Comparison of ENCODE assay signal across 21 mouse cellular contexts in genomic region chr9:69376982-69377653, GRCm38 (mm10). TPM values are rescaled to one million over a fixed set of nuclear protein-coding genes. Genes with fewer than 3 reads are reported as not detected.
DNase-seq lines count a peak whose midpoint lies in the region; ATAC-seq and TF ChIP-seq lines count a peak whose summit lies in the region.
"Had no signal": no experiment of that assay in that cellular context is flagged by ENCODE, and none has a peak within 500 bp of the region (broad histone marks: within the 10 kb centered on the region; RNA-seq: fewer than 3 reads in every experiment).

No protein-coding gene starts in this region.

- no peaks in the 10 kb centered on the region for H3K27me3 ChIP-seq in forebrain, postnatal 0 days (ENCODE audit: insufficient read depth, low read length)
- no peaks in the 10 kb centered on the region for H3K27me3 ChIP-seq in forebrain, embryonic 16.5 days (replicated peaks; ENCODE audit: control insufficient read depth, insufficient read depth, low read length)
- H3K27me3 ChIP-seq in stomach, postnatal 0 days (ENCODE audit: control insufficient read depth, insufficient read depth, low read length), result no peaks in the 10 kb centered on the region
- H3K27me3 ChIP-seq: hindbrain, embryonic 15.5 days; midbrain, embryonic 13.5 days had no signal

- no peak for DNase-seq in forebrain, postnatal 0 days
- DNase-seq in layer of hippocampus, adult 2 months (ENCODE audit: low spot score in 2 of 2), result no peak
- DNase-seq in layer of hippocampus, adult 9-11 months, result no peak
- peak; percentile 22 for DNase-seq in retina, embryonic 14.5 days (ENCODE audit: low spot score)
- DNase-seq in retina, postnatal 1 day, result no peak
- no peak for DNase-seq in stomach, postnatal 0 days (ENCODE audit: low spot score)
- no peak for DNase-seq in spleen, adult 12 weeks (ENCODE audit: low spot score)
- DNase-seq: adrenal gland, adult 8-10 months; cerebellum, adult 18-20 months; gastrocnemius, postnatal 14 days; kidney, adult 9 months; layer of hippocampus, postnatal 36 days; left cerebral cortex, postnatal 4 days; right cerebral cortex, adult 18-20 months; thymus, postnatal 14 days had no signal

- H3K27ac ChIP-seq in forebrain, postnatal 0 days (ENCODE audit: low read depth, low read length), result no peak overlapping the region
- H3K27ac ChIP-seq in forebrain, embryonic 16.5 days (ENCODE audit: low read length), result no peak overlapping the region
- H3K27ac ChIP-seq in layer of hippocampus, adult 2 months, result no peak overlapping the region
- no peak overlapping the region for H3K27ac ChIP-seq in stomach, postnatal 0 days (replicated peaks)
- H3K27ac ChIP-seq: heart, embryonic 10.5 days; hindbrain, embryonic 15.5 days; macrophage; midbrain, embryonic 13.5 days had no signal

- H3K9me3 ChIP-seq in forebrain, postnatal 0 days (ENCODE audit: low read length), result no peaks in the 10 kb centered on the region
- H3K9me3 ChIP-seq in forebrain, embryonic 16.5 days (ENCODE audit: control insufficient read depth, low read length), result no peaks in the 10 kb centered on the region
- H3K9me3 ChIP-seq in stomach, postnatal 0 days (ENCODE audit: control insufficient read depth, low read length), result no peaks in the 10 kb centered on the region
- H3K9me3 ChIP-seq: G1E; heart, embryonic 10.5 days; hindbrain, embryonic 15.5 days; midbrain, embryonic 13.5 days had no signal

- no peak overlapping the region for H3K9ac ChIP-seq in forebrain, postnatal 0 days
- no peak overlapping the region for H3K9ac ChIP-seq in forebrain, embryonic 16.5 days (replicated peaks; ENCODE audit: low read depth, low read length)
- no peak overlapping the region for H3K9ac ChIP-seq in stomach, postnatal 0 days (ENCODE audit: low read length)
- H3K9ac ChIP-seq: hindbrain, embryonic 15.5 days; midbrain, embryonic 13.5 days had no signal

- TF ChIP-seq CTCF in forebrain, postnatal 0 days (IDR thresholded peaks at IDR 0.05; ENCODE audit: low read depth), result peak; percentile 23; the same call in 1 of the 2 replicates
- peak; percentile 49 for TF ChIP-seq CTCF in layer of hippocampus, adult 2 months (conservative IDR thresholded peaks at IDR 0.05)
- TF ChIP-seq CTCF in stomach, postnatal 0 days (IDR thresholded peaks at IDR 0.05; ENCODE audit: low read depth), result peak; percentile 47

- TF ChIP-seq EP300 in stomach, postnatal 0 days (optimal IDR thresholded peaks at IDR 0.05), result no peak

- no peak overlapping the region for H3K4me2 ChIP-seq in forebrain, postnatal 0 days (ENCODE audit: low read depth)
- no peak overlapping the region for H3K4me2 ChIP-seq in forebrain, embryonic 16.5 days (ENCODE audit: low read length)
- no peak overlapping the region for H3K4me2 ChIP-seq in stomach, postnatal 0 days (replicated peaks; ENCODE audit: low read depth)
- H3K4me2 ChIP-seq: hindbrain, embryonic 15.5 days; midbrain, embryonic 13.5 days had no signal

- H3K4me1 ChIP-seq in forebrain, postnatal 0 days (ENCODE audit: insufficient read depth), result 0 out of 2 replicates have a peak, but pooled peaks cover 4% of the 10 kb centered on the region
- H3K4me1 ChIP-seq in forebrain, embryonic 16.5 days (replicated peaks; ENCODE audit: control insufficient read depth, insufficient read depth, low read length), result no peaks in the 10 kb centered on the region; the same call in 1 of the 2 replicates
- H3K4me1 ChIP-seq in stomach, postnatal 0 days (replicated peaks; ENCODE audit: control insufficient read depth, insufficient read depth), result no peaks in the 10 kb centered on the region
- H3K4me1 ChIP-seq: heart, embryonic 10.5 days; hindbrain, embryonic 15.5 days had no signal

- no peaks in the 10 kb centered on the region for H3K36me3 ChIP-seq in forebrain, postnatal 0 days (ENCODE audit: insufficient read depth)
- H3K36me3 ChIP-seq in forebrain, embryonic 16.5 days (ENCODE audit: control insufficient read depth, insufficient read depth), result no peaks in the 10 kb centered on the region
- no peaks in the 10 kb centered on the region for H3K36me3 ChIP-seq in stomach, postnatal 0 days (ENCODE audit: control insufficient read depth, insufficient read depth, low read length)
- H3K36me3 ChIP-seq: G1E had no signal

- 85% methylated on average over 4 of the region's 4 CpGs for WGBS in forebrain, postnatal 0 days
- WGBS in forebrain, embryonic 16.5 days, result 85% methylated on average over 4 of the region's 4 CpGs
- 87% methylated on average over 4 of the region's 4 CpGs for WGBS in stomach, postnatal 0 days

- ATAC-seq in forebrain, postnatal 0 days, result no peak
- no peak for ATAC-seq in forebrain, embryonic 16.5 days
- no peak for ATAC-seq in stomach, postnatal 0 days (ENCODE audit: low FRiP score, low TSS enrichment)
- ATAC-seq: midbrain, embryonic 13.5 days had no signal

- no peak overlapping the region for H3K4me3 ChIP-seq in forebrain, postnatal 0 days (ENCODE audit: low read depth, low read length)
- H3K4me3 ChIP-seq in forebrain, embryonic 16.5 days (replicated peaks; ENCODE audit: low read length), result no peak overlapping the region
- H3K4me3 ChIP-seq in layer of hippocampus, adult 2 months, result no peak overlapping the region
- H3K4me3 ChIP-seq in stomach, postnatal 0 days (ENCODE audit: low read depth, low read length), result no peak overlapping the region
- H3K4me3 ChIP-seq: heart, embryonic 10.5 days; hindbrain, embryonic 15.5 days; midbrain, embryonic 13.5 days had no signal

RNA-seq across cellular contexts. Expression of gene Ice2, which starts 20.6 kb away (rescaled TPM):
- total RNA-seq in forebrain, postnatal 0 days (2014; rRNA removed), result 9.8 and 12.9 TPM in 2 replicates
- 5.6 and 7.0 TPM in 2 replicates for polyA plus RNA-seq in forebrain, postnatal 0 days (2015; fragmentation: Nextera tagmentation; extraction: Ambion mirVana)
- polyA plus RNA-seq in forebrain, embryonic 16.5 days (2015; fragmentation: Nextera tagmentation; extraction: Ambion mirVana), result 14.1 and 15.9 TPM in 2 replicates
- total RNA-seq in layer of hippocampus, adult 2 months (2021), result 10 to 100 TPM; 12.1 to 12.3 TPM
- 4.3 and 4.8 TPM in 2 replicates for polyA plus RNA-seq in stomach, postnatal 0 days (2015; fragmentation: Nextera tagmentation; extraction: Ambion mirVana)
